ENCODE assay signal across 8 mouse cellular contexts in the genomic region with DNA sequence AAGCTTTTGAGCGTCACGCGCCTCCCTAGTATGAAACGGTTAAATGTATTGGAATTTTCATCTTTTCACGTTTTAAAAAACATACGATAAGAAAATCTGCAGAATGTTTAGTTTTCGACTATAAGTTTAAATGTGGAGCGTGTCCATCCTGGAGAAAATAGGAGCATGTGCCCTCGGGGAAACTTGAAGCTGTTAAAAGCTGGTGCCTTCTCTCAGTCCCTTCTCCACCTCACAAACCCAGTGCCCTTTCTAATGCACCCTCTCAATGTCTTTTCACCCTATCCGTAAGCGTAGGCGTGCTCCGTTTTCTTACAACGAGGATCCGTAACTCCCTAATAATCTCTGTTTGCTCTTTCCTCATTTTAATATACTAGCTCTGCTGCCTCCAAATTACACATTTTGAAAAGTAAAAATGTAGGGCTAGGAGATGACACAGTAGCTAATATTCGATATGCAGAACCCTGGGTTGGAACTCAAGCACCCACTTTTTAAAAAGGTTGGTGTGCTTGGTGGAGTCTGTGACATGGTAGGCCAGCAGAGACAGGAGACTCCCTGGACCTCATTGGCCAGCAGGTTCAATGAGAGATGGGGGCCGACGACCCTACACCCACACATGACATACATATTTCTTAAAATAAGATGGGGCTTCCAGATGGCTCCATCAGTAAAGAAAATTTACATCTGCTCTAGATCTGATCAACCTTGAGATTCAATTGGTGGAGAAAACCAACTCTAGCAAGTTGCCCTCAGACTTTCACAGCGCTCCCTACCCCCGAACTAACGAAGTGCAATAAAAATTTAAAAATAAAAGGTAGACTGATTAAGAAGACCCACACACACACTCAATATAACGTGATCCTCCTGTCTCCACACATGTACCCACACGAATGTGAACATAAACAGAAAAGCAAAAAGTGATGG. TPM values are rescaled to one million over a fixed set of nuclear protein-coding genes. Genes with fewer than 3 reads are reported as not detected.
DNase-seq lines count a peak whose midpoint lies in the region; ATAC-seq and TF ChIP-seq lines count a peak whose summit lies in the region.

No protein-coding gene starts in this region.

- peak overlapping the region; percentile 74 for H3K4me3 ChIP-seq in lung, embryonic 14.5 days (ENCODE audit: low read depth, low read length)
- H3K4me3 ChIP-seq in brown adipose tissue, adult 24 weeks (ENCODE audit: insufficient read depth, low read depth, low read length), result peak overlapping the region; percentile 97
- peak overlapping the region; percentile 90 for H3K4me3 ChIP-seq in heart, embryonic 16.5 days (ENCODE audit: low read length)
- H3K4me3 ChIP-seq in liver, postnatal 0 days (ENCODE audit: low read depth, low read length), result peak overlapping the region; percentile 89

- WGBS in lung, embryonic 14.5 days, result 17% methylated on average over 23 of the region's 23 CpGs
- WGBS in heart, embryonic 16.5 days, result 22% methylated on average over 23 of the region's 23 CpGs
- 17% methylated on average over 23 of the region's 23 CpGs for WGBS in liver, postnatal 0 days (ENCODE audit: insufficient replicate concordance)

- no peak for TF ChIP-seq CTCF in lung, embryonic 14.5 days (IDR thresholded peaks at IDR 0.05; ENCODE audit: low read depth)
- no peak for TF ChIP-seq CTCF in liver, postnatal 0 days (IDR thresholded peaks at IDR 0.05; ENCODE audit: low read depth)

- no peaks in the 10 kb centered on the region for H3K27me3 ChIP-seq in lung, embryonic 14.5 days (ENCODE audit: insufficient read depth, low read length)
- H3K27me3 ChIP-seq in heart, embryonic 16.5 days (ENCODE audit: control insufficient read depth, insufficient read depth, low read length), result no peaks in the 10 kb centered on the region
- H3K27me3 ChIP-seq in liver, postnatal 0 days (ENCODE audit: insufficient read depth, low read length), result no peaks in the 10 kb centered on the region

- H3K9me3 ChIP-seq in lung, embryonic 14.5 days (ENCODE audit: low read depth, low read length), result no peaks in the 10 kb centered on the region
- no peaks in the 10 kb centered on the region for H3K9me3 ChIP-seq in heart, embryonic 16.5 days (replicated peaks; ENCODE audit: control insufficient read depth, low read length)
- H3K9me3 ChIP-seq in liver, postnatal 0 days (ENCODE audit: low read length), result no peaks in the 10 kb centered on the region

- no peak for DNase-seq in lung, embryonic 14.5 days
- DNase-seq in lung, postnatal 36 days, result no peak
- DNase-seq in liver, postnatal 0 days, result no peak
- DNase-seq in ovary, postnatal 36 days (ENCODE audit: low spot score), result no peak
- DNase-seq in embryo, embryonic 9.5 days (ENCODE audit: extremely low spot score), result no peak
- no peak for DNase-seq in gastrocnemius, postnatal 25 days

- no peak for TF ChIP-seq EP300 in liver, postnatal 0 days (IDR thresholded peaks at IDR 0.05; ENCODE audit: low read depth)

- peak overlapping the region; percentile 95 for H3K9ac ChIP-seq in lung, embryonic 14.5 days
- H3K9ac ChIP-seq in heart, embryonic 16.5 days (ENCODE audit: low read length), result peak overlapping the region; percentile 93
- H3K9ac ChIP-seq in liver, postnatal 0 days (replicated peaks), result peak overlapping the region; percentile 92

- H3K4me2 ChIP-seq in lung, embryonic 14.5 days, result peak overlapping the region; percentile 67
- peak overlapping the region; percentile 86 for H3K4me2 ChIP-seq in heart, embryonic 16.5 days (ENCODE audit: low read depth, low read length)
- peak overlapping the region; percentile 81 for H3K4me2 ChIP-seq in liver, postnatal 0 days (ENCODE audit: low read depth, low read length)

- 0 out of 2 replicates have a peak, but pooled peaks have one; percentile 5 for ATAC-seq in lung, embryonic 14.5 days (ENCODE audit: insufficient read depth)
- ATAC-seq in heart, embryonic 16.5 days (replicated peaks; ENCODE audit: extremely low read depth, insufficient read depth, low FRiP score), result no peak
- ATAC-seq in liver, postnatal 0 days, result no peak

- H3K36me3 ChIP-seq in lung, embryonic 14.5 days (ENCODE audit: insufficient read depth), result peaks cover 33% of the 10 kb centered on the region
- H3K36me3 ChIP-seq in heart, embryonic 16.5 days (ENCODE audit: control insufficient read depth, insufficient read depth), result peaks cover 20% of the 10 kb centered on the region
- peaks cover 22% of the 10 kb centered on the region for H3K36me3 ChIP-seq in liver, postnatal 0 days (replicated peaks; ENCODE audit: insufficient read depth, low read length)

- peaks cover 6% of the 10 kb centered on the region; the same call in 1 of the 2 replicates for H3K4me1 ChIP-seq in lung, embryonic 14.5 days (ENCODE audit: insufficient read depth)
- H3K4me1 ChIP-seq in brown adipose tissue, adult 24 weeks (ENCODE audit: control insufficient read depth, insufficient read depth, insufficient read length, low read length), result 0 out of 2 replicates have a peak, but pooled peaks cover 2% of the 10 kb centered on the region
- peaks cover 12% of the 10 kb centered on the region for H3K4me1 ChIP-seq in heart, embryonic 16.5 days (ENCODE audit: control insufficient read depth, insufficient read depth, low read length)
- H3K4me1 ChIP-seq in liver, postnatal 0 days (ENCODE audit: insufficient read depth), result peaks cover 16% of the 10 kb centered on the region

- peak overlapping the region; percentile 37; the same call in 1 of the 2 replicates for H3K27ac ChIP-seq in lung, embryonic 14.5 days (ENCODE audit: low read depth)
- H3K27ac ChIP-seq in brown adipose tissue, adult 24 weeks (replicated peaks; ENCODE audit: low read depth, low read length), result peak overlapping the region; percentile 58
- H3K27ac ChIP-seq in heart, embryonic 16.5 days (ENCODE audit: low read length), result peak overlapping the region; percentile 87
- peak overlapping the region; percentile 70 for H3K27ac ChIP-seq in liver, postnatal 0 days (ENCODE audit: low read depth)

RNA-seq across cellular contexts. Expression of a gene that starts 0.9 kb away (rescaled TPM):
- polyA plus RNA-seq in lung, embryonic 14.5 days (2014; fragmentation: Nextera tagmentation; extraction: Ambion mirVana), result 1,351 and 1,399 TPM in 2 replicates
- 581 and 723 TPM in 2 replicates for polyA plus RNA-seq in brown adipose tissue, adult 24 weeks (2012; ENCODE audit: insufficient read depth, insufficient read length, missing spikeins)
- 510 and 562 TPM in 2 replicates for polyA plus RNA-seq in heart, embryonic 16.5 days (2015; fragmentation: Nextera tagmentation; extraction: Ambion mirVana)
- 684 and 729 TPM in 2 replicates for polyA plus RNA-seq in liver, postnatal 0 days (2015; fragmentation: Nextera tagmentation; extraction: Ambion mirVana)
- total RNA-seq in gastrocnemius, postnatal 25 days (2021), result 100 to 1,000 TPM; 360 to 392 TPM

RNA-seq across cellular contexts. Expression of a gene that starts 1.0 kb away (rescaled TPM):
- polyA plus RNA-seq in lung, embryonic 14.5 days (2014; fragmentation: Nextera tagmentation; extraction: Ambion mirVana), result 0.15 and 0.18 TPM in 2 replicates
- polyA plus RNA-seq in brown adipose tissue, adult 24 weeks (2012; ENCODE audit: insufficient read depth, insufficient read length, missing spikeins), result not detected in 2 replicates
- 0.14 and 0.20 TPM in 2 replicates for polyA plus RNA-seq in heart, embryonic 16.5 days (2015; fragmentation: Nextera tagmentation; extraction: Ambion mirVana)
- polyA plus RNA-seq in liver, postnatal 0 days (2015; fragmentation: Nextera tagmentation; extraction: Ambion mirVana), result not detected in 2 replicates
- not detected for total RNA-seq in gastrocnemius, postnatal 25 days (2021)

RNA-seq across cellular contexts. Expression of a gene that starts 22.6 kb away (rescaled TPM):
- 39.2 and 41.2 TPM in 2 replicates for polyA plus RNA-seq in lung, embryonic 14.5 days (2014; fragmentation: Nextera tagmentation; extraction: Ambion mirVana)
- 51.4 and 54.4 TPM in 2 replicates for polyA plus RNA-seq in brown adipose tissue, adult 24 weeks (2012; ENCODE audit: insufficient read depth, insufficient read length, missing spikeins)
- polyA plus RNA-seq in heart, embryonic 16.5 days (2015; fragmentation: Nextera tagmentation; extraction: Ambion mirVana), result 45.2 and 59.2 TPM in 2 replicates
- polyA plus RNA-seq in liver, postnatal 0 days (2015; fragmentation: Nextera tagmentation; extraction: Ambion mirVana), result 20.2 and 21.2 TPM in 2 replicates
- total RNA-seq in gastrocnemius, postnatal 25 days (2021), result 10 to 100 TPM; 24.8 to 29.7 TPM

RNA-seq across cellular contexts. Expression of a gene that starts 33.9 kb away (rescaled TPM):
- 31.9 and 36.5 TPM in 2 replicates for polyA plus RNA-seq in lung, embryonic 14.5 days (2014; fragmentation: Nextera tagmentation; extraction: Ambion mirVana)
- polyA plus RNA-seq in brown adipose tissue, adult 24 weeks (2012; ENCODE audit: insufficient read depth, insufficient read length, missing spikeins), result 45.5 and 67.5 TPM in 2 replicates
- 16.6 and 22.9 TPM in 2 replicates for polyA plus RNA-seq in heart, embryonic 16.5 days (2015; fragmentation: Nextera tagmentation; extraction: Ambion mirVana)
- 19.4 and 23.0 TPM in 2 replicates for polyA plus RNA-seq in liver, postnatal 0 days (2015; fragmentation: Nextera tagmentation; extraction: Ambion mirVana)
- 10 to 100 TPM; 18.1 to 20.7 TPM for total RNA-seq in gastrocnemius, postnatal 25 days (2021)

Comparison
In these comparisons a context has a peak if more than half of its experiments do, and no peak if none do; other contexts are left out.
1. H3K27ac ChIP-seq: peak in every context shown above with its lines; median percentile 87 in heart, embryonic 16.5 days; 70 in liver, postnatal 0 days; 58 in brown adipose tissue, adult 24 weeks; 37 in lung, embryonic 14.5 days.